Mouse (Mus musculus) erythroblast, adult 5-6 weeks (primary cell): ENCODE data around the gene Prickle1. TPM values are rescaled to one million over a fixed set of nuclear protein-coding genes. Genes with fewer than 3 reads are reported as not detected.

Experiments
- ATAC-seq: replicated peaks from 2 replicates; pipeline ENCODE4 v1.8.0; 2016; ENCODE audit warnings: moderate number of reproducible peaks, mild to moderate bottlenecking, moderate TSS enrichment, inconsistent platforms; ENCODE audit not compliant: poor library complexity, low FRiP score, severe bottlenecking
- total RNA-seq, 2 experiments: library from RNA; stranded (forward) in 1 of 2; stranded (reverse) in 1 of 2; fragments of 150-400 nt in 1 of 2; fragments of 200-764, 138-1000 nt in 1 of 2; gene quantifications; 2 replicates each; pipeline versions ENCODE4 v1.2.3 to v1.2.4; 2015 to 2017; ENCODE audit warnings: low replicate concordance in 2 of 2

Gene Prickle1
- total RNA-seq, 2 experiments from 2014 or later: not detected

DNA sequence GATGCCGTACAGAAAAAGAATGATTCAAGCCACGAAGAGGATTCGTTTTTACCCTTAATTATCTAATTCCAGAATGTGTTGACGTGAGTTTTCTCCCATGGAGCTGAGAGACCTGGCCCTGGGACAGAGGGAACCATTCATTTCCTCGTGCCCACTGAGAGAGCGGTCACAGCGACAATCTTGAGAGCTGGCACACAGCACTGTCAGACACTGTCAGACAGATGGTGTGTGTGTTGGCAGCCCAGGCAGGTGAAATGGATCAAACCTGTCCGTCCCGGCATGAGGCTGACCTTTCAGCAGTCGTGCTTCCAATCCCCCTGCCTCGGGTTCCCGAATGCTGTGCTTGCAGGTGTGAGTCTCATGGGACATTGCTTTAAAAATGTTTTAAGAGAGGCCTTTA, 37.3 kb downstream of the Prickle1 start:
- no peak for ATAC-seq

- no peak for ATAC-seq
Observed at GRCm38 (mm10) chr15:93555719-93556118, 40.0 kb downstream of the Prickle1 start.

GRCm38 (mm10) chr15:93554203-93554851, 41.4 kb downstream of the Prickle1 start:
- no peak for ATAC-seq

GRCm38 (mm10) chr15:93552169-93552568, 43.5 kb downstream of the Prickle1 start:
- ATAC-seq: peak; percentile 91

- no peak for ATAC-seq
Observed at GRCm38 (mm10) chr15:93548297-93548696, 47.4 kb downstream of the Prickle1 start.

GRCm38 (mm10) chr15:93539415-93539814, 56.3 kb downstream of the Prickle1 start:
- no peak for ATAC-seq

DNA sequence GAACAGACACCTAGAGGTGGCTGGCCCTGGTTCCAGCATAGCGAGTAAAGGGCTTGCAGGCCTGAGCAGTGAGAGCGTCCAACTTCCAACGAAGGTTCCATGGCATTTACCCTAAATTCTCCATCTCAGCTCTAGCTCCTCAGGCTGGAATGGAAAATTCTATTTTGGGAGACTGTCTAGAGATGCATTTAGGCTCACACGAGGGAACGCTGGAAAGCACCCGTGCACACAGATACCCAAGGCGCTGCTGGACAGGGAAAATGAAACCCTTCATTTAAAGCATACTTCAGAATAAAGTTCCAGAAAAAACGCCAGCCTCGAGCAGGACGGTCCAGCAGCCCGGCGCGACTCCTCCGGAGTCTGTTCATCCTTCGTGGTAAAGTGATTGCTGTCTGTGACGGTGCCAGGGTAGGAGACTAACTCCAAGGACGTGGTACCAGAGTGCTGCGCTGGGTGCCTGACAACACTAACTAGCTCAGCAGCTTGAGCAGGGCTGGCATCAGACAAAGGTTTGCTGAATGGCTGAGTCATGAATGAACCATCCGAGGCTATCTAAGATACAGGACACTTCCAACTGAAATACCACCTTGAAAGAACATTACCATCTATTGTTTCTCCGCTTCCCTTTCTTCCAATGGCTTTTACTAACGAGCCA, 57.0 kb downstream of the Prickle1 start:
- no peak for ATAC-seq

DNA sequence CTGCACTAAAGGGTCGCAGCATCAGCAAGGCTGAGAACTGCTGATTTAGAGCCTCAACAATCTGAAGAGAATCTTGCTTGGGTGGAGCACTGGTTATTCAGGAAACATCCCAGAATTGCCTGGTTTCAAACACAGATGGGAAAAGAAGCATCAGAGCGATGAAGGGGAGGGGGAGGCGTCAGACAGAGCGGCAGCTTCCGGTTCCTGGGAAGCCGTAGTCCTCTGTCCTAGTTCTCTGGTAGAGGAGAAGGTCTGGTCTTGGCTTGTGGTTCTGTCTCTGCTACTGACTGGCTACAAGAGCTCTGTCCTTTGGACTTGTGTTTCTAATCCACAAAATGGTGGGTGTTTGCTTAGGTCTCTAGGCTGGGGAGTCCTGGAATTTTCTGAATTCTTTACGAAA, 57.9 kb downstream of the Prickle1 start:
- no peak for ATAC-seq

DNA sequence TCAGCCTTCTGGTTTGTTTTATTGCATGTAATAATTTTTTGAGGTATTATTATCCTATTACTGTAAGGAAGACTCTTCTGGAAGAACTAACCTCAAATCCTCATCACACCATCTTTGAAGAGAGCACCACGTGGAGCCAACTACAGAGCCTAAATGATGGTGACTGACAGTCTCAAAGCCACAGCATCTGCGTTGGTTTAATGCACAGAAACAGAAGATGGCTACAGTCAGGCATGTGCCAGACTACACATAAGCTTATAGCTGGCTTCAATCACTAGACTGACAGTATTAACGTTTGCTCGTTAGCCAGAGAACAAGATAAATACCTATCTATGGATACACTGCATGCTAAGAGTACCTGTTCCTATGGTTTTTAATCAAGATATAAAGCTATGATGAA, 59.5 kb downstream of the Prickle1 start:
- ATAC-seq: no peak

GRCm38 (mm10) chr15:93530703-93531032, 65.0 kb downstream of the Prickle1 start:
- ATAC-seq: no peak

- ATAC-seq: no peak
Observed at GRCm38 (mm10) chr15:93529831-93530702, 65.6 kb downstream of the Prickle1 start.

- no peak for ATAC-seq
Observed at GRCm38 (mm10) chr15:93525305-93525917, 70.3 kb downstream of the Prickle1 start.

DNA sequence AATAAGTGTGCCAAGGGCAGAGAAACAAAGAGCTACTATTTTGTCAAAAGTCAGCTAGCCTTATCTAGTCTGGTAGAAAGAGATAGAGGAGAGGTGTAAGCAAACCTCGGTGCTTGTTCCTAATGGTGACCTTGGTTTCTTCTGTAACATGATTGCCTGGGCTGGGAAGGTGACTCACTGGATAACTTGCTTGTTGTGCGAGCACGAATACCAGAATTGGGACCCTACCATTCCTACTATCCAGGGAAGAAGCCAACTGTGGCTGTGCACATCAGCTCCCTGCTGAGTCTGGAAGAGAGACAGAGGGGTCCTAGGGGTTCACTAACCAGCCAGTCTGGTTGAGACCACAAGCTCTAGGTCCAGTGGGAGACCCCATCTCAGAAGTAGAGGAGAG, 73.9 kb downstream of the Prickle1 start:
- ATAC-seq: no peak

- no peak for ATAC-seq
Observed at GRCm38 (mm10) chr15:93521088-93521786, 74.5 kb downstream of the Prickle1 start.

GRCm38 (mm10) chr15:93519836-93520826, 75.6 kb downstream of the Prickle1 start:
- ATAC-seq: no peak

DNA sequence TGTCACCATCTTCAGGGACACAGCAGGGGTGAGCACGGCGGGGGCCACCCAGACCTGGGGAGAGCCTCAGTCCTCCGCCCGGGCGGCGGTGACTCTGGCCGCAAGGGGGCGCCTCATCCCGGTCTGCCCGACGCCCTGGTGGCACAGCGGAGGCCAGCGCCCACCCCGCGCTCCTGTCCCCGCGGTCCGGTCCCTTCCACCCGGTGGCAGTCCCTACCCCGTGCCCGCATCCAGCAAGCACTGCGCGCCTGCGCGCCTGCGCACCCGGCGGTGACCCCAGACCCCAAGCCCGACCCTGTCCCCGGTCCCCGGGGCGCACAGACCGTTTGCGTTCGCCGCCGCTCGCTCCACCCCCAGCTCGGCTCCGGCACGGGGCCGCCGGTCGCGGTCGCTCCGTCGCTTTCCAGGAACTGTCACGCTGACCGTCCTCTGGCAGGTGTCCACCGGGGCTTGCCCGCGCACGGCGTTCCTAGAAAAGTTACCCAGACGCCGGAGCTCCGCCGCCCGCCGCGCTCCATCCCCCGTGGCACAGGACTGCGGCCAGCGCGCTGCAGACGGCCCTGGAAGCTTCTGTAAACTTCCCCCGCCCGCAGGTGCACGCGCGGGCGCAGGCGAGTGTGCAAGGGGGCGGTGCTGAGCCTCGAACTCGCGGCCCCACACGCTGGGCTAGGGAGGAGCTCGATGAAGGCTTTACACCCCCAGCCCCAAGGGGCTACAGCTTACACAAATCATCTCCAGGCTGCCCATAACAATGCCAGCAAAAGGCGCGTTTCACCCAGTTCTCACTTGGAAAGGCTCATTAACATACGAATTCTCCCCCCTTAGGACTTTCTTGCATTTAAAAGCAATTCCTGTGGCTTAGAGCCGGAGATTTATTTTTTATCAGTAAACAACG, 76.5 kb downstream of the Prickle1 start:
- ATAC-seq: peak; percentile 81

GRCm38 (mm10) chr15:93518143-93518902, 77.4 kb downstream of the Prickle1 start:
- ATAC-seq: no peak
